Mouse (Mus musculus): Measurements from ENCODE around the gene Ms4a3.
A peak's percentile ranks its signal among the peaks of the same experiment; 100 is the strongest.

Gene Ms4a3

GRCm38 (mm10) chr19:11640732-11641131, at the start of gene Ms4a3:
Gene Ms4a3 (minus strand): TSS chr19:11640851.
- no peak for DNase-seq (ENCODE audit: low read depth, low spot score)

- DNase-seq (ENCODE audit: low read depth, low spot score): no peak
These were observed 20.9 kb upstream of the Ms4a3 start for GRCm38 (mm10) chr19:11661562-11661961.

GRCm38 (mm10) chr19:11660459-11660858, 19.8 kb upstream of the Ms4a3 start, which contains the start of gene Oosp2:
Gene Oosp2 (minus strand): TSS chr19:11660559.
- no peak for DNase-seq (ENCODE audit: low read depth, low spot score)

GRCm38 (mm10) chr19:11659142-11659541, 18.5 kb upstream of the Ms4a3 start:
- no peak for DNase-seq (ENCODE audit: low read depth, low spot score)

GRCm38 (mm10) chr19:11649564-11649963, 8.9 kb upstream of the Ms4a3 start:
- DNase-seq (ENCODE audit: low read depth, low spot score): no peak

GRCm38 (mm10) chr19:11646166-11646565, 5.5 kb upstream of the Ms4a3 start:
- DNase-seq (ENCODE audit: low read depth, low spot score): no peak

GRCm38 (mm10) chr19:11639038-11639437, 1.6 kb downstream of the Ms4a3 start:
- DNase-seq (ENCODE audit: low read depth, low spot score): no peak

GRCm38 (mm10) chr19:11635572-11635971, 5.1 kb downstream of the Ms4a3 start:
- DNase-seq (ENCODE audit: low read depth, low spot score): no peak

- no peak for DNase-seq (ENCODE audit: low read depth, low spot score)
These were observed 6.3 kb downstream of the Ms4a3 start for GRCm38 (mm10) chr19:11634330-11634729.

- DNase-seq (ENCODE audit: low read depth, low spot score): no peak
These were observed 6.9 kb downstream of the Ms4a3 start for GRCm38 (mm10) chr19:11633732-11634131.

GRCm38 (mm10) chr19:11625231-11625630, 15.4 kb downstream of the Ms4a3 start:
- no peak for DNase-seq (ENCODE audit: low read depth, low spot score)

- DNase-seq (ENCODE audit: low read depth, low spot score): no peak
These were observed 15.9 kb downstream of the Ms4a3 start for GRCm38 (mm10) chr19:11624800-11625199.

- DNase-seq (ENCODE audit: low read depth, low spot score): no peak
These were observed 17.1 kb downstream of the Ms4a3 start, which contains the start of gene Ms4a2 for GRCm38 (mm10) chr19:11623551-11623950. Gene Ms4a2 (minus strand): TSS chr19:11623719.

- no peak for DNase-seq (ENCODE audit: low read depth, low spot score)
These were observed 22.7 kb downstream of the Ms4a3 start for GRCm38 (mm10) chr19:11617983-11618382.

GRCm38 (mm10) chr19:11614805-11615204, 25.8 kb downstream of the Ms4a3 start:
- DNase-seq (ENCODE audit: low read depth, low spot score): no peak

GRCm38 (mm10) chr19:11613776-11614443, 26.7 kb downstream of the Ms4a3 start:
- DNase-seq (ENCODE audit: low read depth, low spot score): no peak

- no peak for DNase-seq (ENCODE audit: low read depth, low spot score)
These were observed 27.6 kb downstream of the Ms4a3 start for GRCm38 (mm10) chr19:11613084-11613483.

GRCm38 (mm10) chr19:11612293-11612692, 28.4 kb downstream of the Ms4a3 start:
- DNase-seq (ENCODE audit: low read depth, low spot score): no peak

- peak; percentile 17 for DNase-seq (ENCODE audit: low read depth, low spot score)
These were observed 29.1 kb downstream of the Ms4a3 start for GRCm38 (mm10) chr19:11611541-11611945.

GRCm38 (mm10) chr19:11608172-11608571, 32.5 kb downstream of the Ms4a3 start:
- peak; percentile 24 for DNase-seq (ENCODE audit: low read depth, low spot score)

- no peak for DNase-seq (ENCODE audit: low read depth, low spot score)
These were observed 36.0 kb downstream of the Ms4a3 start, which contains the start of gene Ms4a6d for GRCm38 (mm10) chr19:11604603-11605002. Gene Ms4a6d (minus strand): TSS chr19:11604849.

GRCm38 (mm10) chr19:11602026-11602425, 38.6 kb downstream of the Ms4a3 start:
- no peak for DNase-seq (ENCODE audit: low read depth, low spot score)

- no peak for DNase-seq (ENCODE audit: low read depth, low spot score)
These were observed 39.3 kb downstream of the Ms4a3 start for GRCm38 (mm10) chr19:11601349-11601748.

All from retina, postnatal 7 days (tissue).